Mouse (Mus musculus) CH12.LX (cell line): ENCODE results near the gene Fbxl3.

Experiments used
- CTCF ChIP-seq, 2 experiments: IDR thresholded peaks in 1 of 2; conservative IDR thresholded peaks in 1 of 2; 2 replicates each; pipeline ENCODE4 v1.5.1; 2011 to 2012; ENCODE audit warnings: low read depth in 2 of 2, low read length in 2 of 2, improper control_type of control experiment in 1 of 2, inconsistent platforms in 1 of 2, mild to moderate bottlenecking in 1 of 2, moderate library complexity in 1 of 2
- EP300 ChIP-seq: IDR thresholded peaks from 2 replicates; pipeline ENCODE4 v1.6.1; 2011; ENCODE audit warnings: low read length, improper control_type of control experiment
- MXI1 ChIP-seq: IDR thresholded peaks from 2 replicates; pipeline ENCODE4 v1.6.1; 2011; ENCODE audit warnings: mild to moderate bottlenecking, low read depth, low read length, improper control_type of control experiment
- POLR2A ChIP-seq: IDR thresholded peaks from 2 replicates; pipeline ENCODE4 v1.6.1; 2011; ENCODE audit warnings: low read depth, mild to moderate bottlenecking, improper control_type of control experiment, low read length
- TBP ChIP-seq: conservative IDR thresholded peaks from 2 replicates; pipeline ENCODE4 v1.6.1; 2011; ENCODE audit warnings: low read depth, low read length, improper control_type of control experiment
- TCF12 ChIP-seq: IDR thresholded peaks from 2 replicates; pipeline ENCODE4 v1.6.1; 2014; ENCODE audit warnings: low read depth, mild to moderate bottlenecking, inconsistent platforms, low read length, improper control_type of control experiment
- UBTF ChIP-seq: IDR thresholded peaks from 2 replicates; pipeline ENCODE4 v1.6.1; 2012; ENCODE audit warnings: low read depth, mild to moderate bottlenecking, inconsistent platforms, low read length, improper control_type of control experiment, moderate library complexity
- ZKSCAN1 ChIP-seq: IDR thresholded peaks from 2 replicates; pipeline ENCODE4 v1.6.1; 2012; ENCODE audit warnings: low read depth, inconsistent platforms, low read length, improper control_type of control experiment, borderline replicate concordance
- ZNF384 ChIP-seq: IDR thresholded peaks from 2 replicates; pipeline ENCODE4 v1.6.1; 2012; ENCODE audit warnings: low read depth, low read length, improper control_type of control experiment, inconsistent platforms

DNA sequence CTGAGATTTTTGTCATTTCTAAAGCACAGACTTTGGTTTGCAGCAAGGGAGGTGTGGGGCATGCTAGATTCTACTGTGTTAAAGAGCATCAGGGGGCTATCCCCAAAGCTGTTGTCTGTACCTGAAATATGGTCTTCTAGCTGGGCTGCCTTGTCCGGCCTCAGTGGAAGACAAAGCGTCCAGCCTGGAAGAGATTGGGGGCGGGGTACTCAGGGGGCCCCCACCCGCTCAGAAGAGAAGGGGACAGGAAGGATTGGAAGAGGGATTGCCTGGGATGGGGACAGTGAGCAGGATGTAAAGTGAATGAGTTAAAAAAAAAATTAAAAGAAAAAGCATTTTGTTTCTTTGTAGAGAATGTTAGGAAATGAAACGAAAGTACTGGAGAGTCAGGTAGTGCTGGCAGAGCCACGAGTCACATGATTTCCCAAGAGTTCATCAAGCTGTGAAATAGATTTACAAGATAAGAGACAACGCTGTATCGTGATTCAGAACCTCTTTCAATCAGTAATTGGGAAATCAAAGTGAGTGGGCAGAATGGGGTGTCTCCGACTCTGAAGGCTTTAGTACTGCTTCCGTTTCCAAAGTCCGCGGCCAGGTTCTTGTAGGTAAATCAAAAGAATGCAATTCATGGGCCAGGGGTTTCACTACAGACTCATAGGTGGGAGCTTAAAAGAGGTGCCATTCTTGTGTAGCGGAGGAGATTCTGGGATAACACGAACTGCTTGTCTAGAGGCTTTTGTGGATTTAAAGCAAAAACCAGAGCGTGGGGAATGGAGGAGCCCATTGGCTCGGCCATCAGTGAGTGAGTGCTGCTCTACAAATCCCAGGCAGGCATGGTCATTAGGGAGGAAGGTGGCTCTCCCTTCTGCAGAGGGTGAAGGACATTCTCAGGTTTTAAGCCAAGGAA is 21.1 kb downstream of the Fbxl3 start:
- TF ChIP-seq TCF12 (no peak), POLR2A (no peak), ZNF384 (no peak), EP300 (no peak), ZKSCAN1 (no peak), TBP (no peak), CTCF (conservative IDR thresholded peaks at IDR 0.05 in 1 of 2, IDR thresholded peaks at IDR 0.05 in 1 of 2; ENCODE audit: low read depth in 2 of 2, low read length in 2 of 2) (no peak), UBTF (no peak), MXI1 (no peak)
